23 mouse cellular contexts compared by ENCODE assay signal in the genomic region with DNA sequence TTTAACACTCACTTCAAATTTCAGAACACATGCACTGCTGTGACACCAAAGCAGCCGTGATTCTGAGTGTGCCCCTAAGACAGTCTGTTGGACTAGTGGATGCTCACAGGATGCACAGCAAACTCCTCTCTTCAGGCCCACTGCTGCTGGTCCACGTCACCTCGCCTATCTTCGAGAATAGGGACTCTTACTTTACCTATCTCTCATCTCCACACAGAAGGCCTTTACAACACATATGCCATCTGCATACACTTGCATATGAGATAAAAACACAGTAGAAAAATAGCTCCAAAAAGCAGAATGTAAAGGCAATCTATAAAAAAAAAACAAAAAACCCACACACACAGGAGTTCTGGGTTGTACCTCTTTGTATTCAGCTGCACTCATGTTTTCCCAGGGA. TPM values are rescaled to one million over a fixed set of nuclear protein-coding genes. Genes with fewer than 3 reads are reported as not detected.
DNase-seq lines count a peak whose midpoint lies in the region; ATAC-seq and TF ChIP-seq lines count a peak whose summit lies in the region.
"Had no signal": no experiment of that assay in that cellular context is flagged by ENCODE, and none has a peak within 500 bp of the region (broad histone marks: within the 10 kb centered on the region; RNA-seq: fewer than 3 reads in every experiment).

No protein-coding gene starts in this region.

- peaks cover 21% of the 10 kb centered on the region for H3K36me3 ChIP-seq in liver, embryonic 14.5 days (replicated peaks; ENCODE audit: control insufficient read depth, insufficient read depth, low read depth)
- H3K36me3 ChIP-seq: heart, embryonic 15.5 days had no signal

- H3K9me3 ChIP-seq in liver, embryonic 14.5 days (ENCODE audit: control insufficient read depth, low read length): no peaks in the 10 kb centered on the region
- H3K9me3 ChIP-seq: heart, embryonic 10.5 days; heart, embryonic 15.5 days; hindbrain, embryonic 13.5 days; kidney, embryonic 15.5 days; limb, embryonic 15.5 days; lung, embryonic 15.5 days had no signal

- H3K4me2 ChIP-seq in liver, embryonic 14.5 days (ENCODE audit: low read depth): peak overlapping the region; percentile 50
- H3K4me2 ChIP-seq: heart, embryonic 15.5 days; hindbrain, embryonic 13.5 days; kidney, embryonic 15.5 days; limb, embryonic 15.5 days; lung, embryonic 15.5 days had no signal

- H3K9ac ChIP-seq in liver, embryonic 14.5 days (replicated peaks): peak overlapping the region; percentile 34; the same call in 1 of the 2 replicates
- H3K9ac ChIP-seq: heart, embryonic 15.5 days; hindbrain, embryonic 13.5 days; kidney, embryonic 15.5 days; limb, embryonic 15.5 days; lung, embryonic 15.5 days had no signal

- peak overlapping the region; percentile 60 for H3K27ac ChIP-seq in liver, embryonic 14.5 days
- H3K27ac ChIP-seq: heart, embryonic 10.5 days; heart, embryonic 15.5 days; hindbrain, embryonic 13.5 days; kidney, embryonic 15.5 days; limb, embryonic 15.5 days; lung, embryonic 15.5 days had no signal

- ATAC-seq in common myeloid progenitor, adult 5-6 weeks (replicated peaks; ENCODE audit: low read depth, poor library complexity, severe bottlenecking): peak; percentile 26; the same call in 1 of the 2 replicates
- ATAC-seq in erythroid progenitor cell, adult 5-6 weeks (replicated peaks; ENCODE audit: low FRiP score, poor library complexity, severe bottlenecking): 0 out of 2 replicates have a peak, but pooled peaks have one; percentile 27
- peak; percentile 58 for ATAC-seq in liver, embryonic 14.5 days (ENCODE audit: insufficient read depth)
- peak; percentile 76 for ATAC-seq in megakaryocyte-erythroid progenitor cell, adult 5-6 weeks (replicated peaks; ENCODE audit: low FRiP score, low TSS enrichment, poor library complexity, severe bottlenecking)
- ATAC-seq in granulocyte monocyte progenitor cell, adult 5-6 weeks (replicated peaks; ENCODE audit: poor library complexity, severe bottlenecking): no peak
- ATAC-seq: activated CD4-positive, CD25-positive, alpha-beta regulatory T cell, adult 4 months; forebrain, embryonic 16.5 days had no signal

- no peaks in the 10 kb centered on the region for H3K27me3 ChIP-seq in liver, embryonic 14.5 days (ENCODE audit: control insufficient read depth, insufficient read depth, low read length)
- H3K27me3 ChIP-seq: heart, embryonic 15.5 days; hindbrain, embryonic 13.5 days; kidney, embryonic 15.5 days; limb, embryonic 15.5 days; lung, embryonic 15.5 days had no signal

- peak; percentile 91 for TF ChIP-seq EP300 in liver, embryonic 14.5 days (IDR thresholded peaks at IDR 0.05; ENCODE audit: low read depth)

- DNase-seq in liver, embryonic 14.5 days (ENCODE audit: low read depth in 3 of 3, low spot score in 3 of 3): peak in 1 of 3 experiments; percentile 50
- DNase-seq in kidney, adult 9 months: no peak
- DNase-seq: adrenal gland, adult 2 months; adrenal gland, postnatal 36 days; B cell, adult 2 months; cerebellum, adult 2 months; cerebellum, postnatal 14 days; gastrocnemius, postnatal 10 days; heart, postnatal 4 days; midbrain, embryonic 14.5 days; thymus, postnatal 4 days had no signal

- no peak for TF ChIP-seq CTCF in liver, embryonic 14.5 days (IDR thresholded peaks at IDR 0.05; ENCODE audit: low read depth)

- H3K4me3 ChIP-seq in liver, embryonic 14.5 days (ENCODE audit: insufficient read depth in 1 of 2, low read depth in 2 of 2, low read length in 2 of 2): no peak overlapping the region
- H3K4me3 ChIP-seq: heart, embryonic 10.5 days; heart, embryonic 15.5 days; hindbrain, embryonic 13.5 days; kidney, embryonic 15.5 days; limb, embryonic 15.5 days; lung, embryonic 15.5 days had no signal

- WGBS in liver, embryonic 14.5 days (ENCODE audit: insufficient replicate concordance): 13% methylated on average over 4 of the region's 4 CpGs

- H3K4me1 ChIP-seq in liver, embryonic 14.5 days (replicated peaks; ENCODE audit: control insufficient read depth in 2 of 2, insufficient read depth in 2 of 2, low read length in 1 of 2): peaks cover 41 to 50% of the 10 kb centered on the region in 2 experiments
- H3K4me1 ChIP-seq: hindbrain, embryonic 13.5 days; limb, embryonic 15.5 days had no signal

RNA-seq across cellular contexts. Expression of a gene that starts 19.1 kb away (rescaled TPM):
- total RNA-seq in common myeloid progenitor, adult 5-6 weeks (2017): 91.6 and 105 TPM in 2 replicates
- total RNA-seq in erythroid progenitor cell, adult 5-6 weeks (2015; ENCODE audit: low replicate concordance): 200 and 222 TPM in 2 replicates
- total RNA-seq in erythroid progenitor cell, adult 5-6 weeks (2017; ENCODE audit: low replicate concordance): 235 and 267 TPM in 2 replicates
- 26.0 and 30.9 TPM in 2 replicates for polyA plus RNA-seq in liver, embryonic 14.5 days (2012; rRNA removed)
- polyA plus RNA-seq in liver, embryonic 14.5 days (2014; fragmentation: Nextera tagmentation; extraction: Ambion mirVana): 31.2 and 38.5 TPM in 2 replicates
- total RNA-seq in megakaryocyte-erythroid progenitor cell, adult 5-6 weeks (2014; fragmentation: Nextera tagmentation): 111 and 116 TPM in 2 replicates
- total RNA-seq in megakaryocyte-erythroid progenitor cell, adult 5-6 weeks (2017): 125 and 173 TPM in 2 replicates
- total RNA-seq in granulocyte monocyte progenitor cell, adult 5-6 weeks (2014; fragmentation: Nextera tagmentation): 25.5 and 46.5 TPM in 2 replicates
- total RNA-seq in granulocyte monocyte progenitor cell, adult 5-6 weeks (2017): 45.6 and 64.7 TPM in 2 replicates
